Comparison of ENCODE assay signal across 8 mouse cellular contexts in genomic region chr16:18733100-18733956, GRCm38 (mm10). TPM values are rescaled to one million over a fixed set of nuclear protein-coding genes. Genes with fewer than 3 reads are reported as not detected.
A peak's percentile ranks its signal among the peaks of the same experiment; 100 is the strongest.
DNase-seq lines count a peak whose midpoint lies in the region; ATAC-seq and TF ChIP-seq lines count a peak whose summit lies in the region.

No protein-coding gene starts in this region.

- no peaks in the 10 kb centered on the region for H3K4me1 ChIP-seq in embryonic facial prominence, embryonic 14.5 days (ENCODE audit: control insufficient read depth, insufficient read depth, low read length)
- peaks cover 4% of the 10 kb centered on the region; the same call in 1 of the 2 replicates for H3K4me1 ChIP-seq in lung, postnatal 0 days (ENCODE audit: insufficient read depth, low read depth, low read length)
- H3K4me1 ChIP-seq in hindbrain, embryonic 16.5 days (ENCODE audit: control insufficient read depth, insufficient read depth, low read depth, low read length): no peaks in the 10 kb centered on the region
- no peaks in the 10 kb centered on the region for H3K4me1 ChIP-seq in midbrain, postnatal 0 days (ENCODE audit: insufficient read depth, low read length)

- H3K27ac ChIP-seq in embryonic facial prominence, embryonic 14.5 days (replicated peaks; ENCODE audit: low read depth, low read length): no peak overlapping the region
- H3K27ac ChIP-seq in lung, postnatal 0 days (ENCODE audit: low read length): peak overlapping the region; percentile 66
- no peak overlapping the region for H3K27ac ChIP-seq in hindbrain, embryonic 16.5 days (ENCODE audit: low read depth, low read length)
- H3K27ac ChIP-seq in midbrain, postnatal 0 days (ENCODE audit: low read depth, low read length): no peak overlapping the region

- H3K27me3 ChIP-seq in embryonic facial prominence, embryonic 14.5 days (replicated peaks; ENCODE audit: control insufficient read depth, insufficient read depth, low read length): no peaks in the 10 kb centered on the region
- no peaks in the 10 kb centered on the region for H3K27me3 ChIP-seq in lung, postnatal 0 days (replicated peaks; ENCODE audit: insufficient read depth, low read length)
- H3K27me3 ChIP-seq in hindbrain, embryonic 16.5 days (replicated peaks; ENCODE audit: control insufficient read depth, insufficient read depth, low read length): no peaks in the 10 kb centered on the region
- no peaks in the 10 kb centered on the region for H3K27me3 ChIP-seq in midbrain, postnatal 0 days (ENCODE audit: insufficient read depth, low read length)

- H3K4me2 ChIP-seq in embryonic facial prominence, embryonic 14.5 days (ENCODE audit: low read depth, low read length): no peak overlapping the region
- peak overlapping the region; percentile 27; the same call in 1 of the 2 replicates for H3K4me2 ChIP-seq in lung, postnatal 0 days (replicated peaks; ENCODE audit: low read depth, low read length)
- no peak overlapping the region for H3K4me2 ChIP-seq in hindbrain, embryonic 16.5 days (ENCODE audit: low read length)
- H3K4me2 ChIP-seq in midbrain, postnatal 0 days (ENCODE audit: low read depth, low read length, poor library complexity, severe bottlenecking): no peak overlapping the region

- no peak overlapping the region for H3K4me3 ChIP-seq in embryonic facial prominence, embryonic 14.5 days (ENCODE audit: low read depth, low read length)
- no peak overlapping the region for H3K4me3 ChIP-seq in lung, postnatal 0 days (ENCODE audit: low read depth, low read length)
- H3K4me3 ChIP-seq in hindbrain, embryonic 16.5 days (ENCODE audit: low read length): no peak overlapping the region
- no peak overlapping the region for H3K4me3 ChIP-seq in midbrain, postnatal 0 days (ENCODE audit: low read depth, low read length)

- TF ChIP-seq EP300 in lung, postnatal 0 days (IDR thresholded peaks at IDR 0.05): peak; percentile 99

- no peak for TF ChIP-seq CTCF in lung, postnatal 0 days (IDR thresholded peaks at IDR 0.05)
- no peak for TF ChIP-seq CTCF in midbrain, postnatal 0 days (IDR thresholded peaks at IDR 0.05)

- peak; percentile 21 for DNase-seq in gastrocnemius, adult 18-20 months (ENCODE audit: low spot score)
- DNase-seq in gastrocnemius, postnatal 4 days (ENCODE audit: low spot score in 2 of 2): no peak
- DNase-seq in embryonic facial prominence, embryonic 14.5 days (ENCODE audit: low spot score): peak; percentile 38
- peak; percentile 30 for DNase-seq in kidney, adult 18-20 months
- DNase-seq in lung, postnatal 0 days (ENCODE audit: low spot score): peak; percentile 85
- DNase-seq in midbrain, postnatal 0 days (ENCODE audit: low spot score): no peak
- no peak for DNase-seq in cerebellum, adult 9-10 months

- H3K9ac ChIP-seq in embryonic facial prominence, embryonic 14.5 days (ENCODE audit: low read depth, low read length): no peak overlapping the region
- no peak overlapping the region for H3K9ac ChIP-seq in lung, postnatal 0 days (replicated peaks; ENCODE audit: low read depth)
- H3K9ac ChIP-seq in hindbrain, embryonic 16.5 days (ENCODE audit: low read depth, low read length): no peak overlapping the region
- no peak overlapping the region for H3K9ac ChIP-seq in midbrain, postnatal 0 days (replicated peaks; ENCODE audit: low read length, poor library complexity, severe bottlenecking)

- 0 out of 2 replicates have a peak, but pooled peaks have one; percentile 33 for ATAC-seq in embryonic facial prominence, embryonic 14.5 days (ENCODE audit: low read depth)
- peak; percentile 92 for ATAC-seq in lung, postnatal 0 days
- ATAC-seq in hindbrain, embryonic 16.5 days: no peak
- no peak for ATAC-seq in midbrain, postnatal 0 days (ENCODE audit: low FRiP score)

- no peaks in the 10 kb centered on the region for H3K36me3 ChIP-seq in embryonic facial prominence, embryonic 14.5 days (ENCODE audit: control insufficient read depth, insufficient read depth, low read length)
- H3K36me3 ChIP-seq in lung, postnatal 0 days (ENCODE audit: insufficient read depth, low read length): no peaks in the 10 kb centered on the region
- H3K36me3 ChIP-seq in hindbrain, embryonic 16.5 days (ENCODE audit: control insufficient read depth, insufficient read depth, low read length): no peaks in the 10 kb centered on the region
- H3K36me3 ChIP-seq in midbrain, postnatal 0 days (ENCODE audit: insufficient read depth, low read length): no peaks in the 10 kb centered on the region

- 64% methylated on average over 20 of the region's 20 CpGs for WGBS in embryonic facial prominence, embryonic 14.5 days
- 34% methylated on average over 20 of the region's 20 CpGs for WGBS in lung, postnatal 0 days
- 68% methylated on average over 20 of the region's 20 CpGs for WGBS in hindbrain, embryonic 16.5 days
- WGBS in midbrain, postnatal 0 days: 70% methylated on average over 20 of the region's 20 CpGs

- H3K9me3 ChIP-seq in embryonic facial prominence, embryonic 14.5 days (ENCODE audit: control insufficient read depth, low read length): no peaks in the 10 kb centered on the region
- H3K9me3 ChIP-seq in lung, postnatal 0 days (ENCODE audit: low read length): no peaks in the 10 kb centered on the region
- H3K9me3 ChIP-seq in hindbrain, embryonic 16.5 days (ENCODE audit: control insufficient read depth, low read length): no peaks in the 10 kb centered on the region
- H3K9me3 ChIP-seq in midbrain, postnatal 0 days (ENCODE audit: low read length): no peaks in the 10 kb centered on the region

RNA-seq across cellular contexts. Expression of gene Cldn5, which starts 43.3 kb away (rescaled TPM):
- total RNA-seq in gastrocnemius, adult 18-20 months (2021): 1 to 10 TPM; 3.3 to 9.9 TPM
- 10 to 100 TPM; 47.8 to 59.5 TPM for total RNA-seq in gastrocnemius, postnatal 4 days (2021)
- polyA plus RNA-seq in embryonic facial prominence, embryonic 14.5 days (2014; fragmentation: Nextera tagmentation; extraction: Ambion mirVana): 35.4 and 39.5 TPM in 2 replicates
- polyA plus RNA-seq in lung, postnatal 0 days (2015; fragmentation: Nextera tagmentation; extraction: Ambion mirVana): 400 and 432 TPM in 2 replicates
- 124 and 125 TPM in 2 replicates for polyA plus RNA-seq in hindbrain, embryonic 16.5 days (2015; fragmentation: Nextera tagmentation; extraction: Ambion mirVana)
- total RNA-seq in midbrain, postnatal 0 days (2014; rRNA removed): 139 and 181 TPM in 2 replicates
- polyA plus RNA-seq in midbrain, postnatal 0 days (2015; fragmentation: Nextera tagmentation; extraction: Ambion mirVana): 115 and 137 TPM in 2 replicates

Comparison
In these comparisons a context has a peak if more than half of its experiments do, and no peak if none do; other contexts are left out.
1. DNase-seq: peak in gastrocnemius, adult 18-20 months (single experiment), embryonic facial prominence, embryonic 14.5 days (single experiment), kidney, adult 18-20 months (single experiment) and lung, postnatal 0 days (single experiment); none in gastrocnemius, postnatal 4 days (0 of 2), midbrain, postnatal 0 days (single experiment) and cerebellum, adult 9-10 months (single experiment).
2. ATAC-seq: peak in embryonic facial prominence, embryonic 14.5 days (single experiment) and lung, postnatal 0 days (single experiment); none in hindbrain, embryonic 16.5 days (single experiment) and midbrain, postnatal 0 days (single experiment).